Mouse (Mus musculus) neural tube, embryonic 15.5 days (tissue): ENCODE measurements around the gene Aqp9. TPM values are rescaled to one million over a fixed set of nuclear protein-coding genes. Genes with fewer than 3 reads are reported as not detected.

Source experiments
- ATAC-seq: fragments of 200-750 bp; cut with Nextera tagmentation; 2 replicates; pipeline ENCODE4 v1.8.0; 2017; ENCODE audit warnings: mild to moderate bottlenecking, moderate TSS enrichment, moderate library complexity; ENCODE audit not compliant: low FRiP score
- H3K27ac ChIP-seq: fragments of 300-500 bp; sonication (generic); replicated peaks from 2 replicates; pipeline ENCODE4 v1.5.1; 2015; ENCODE audit warnings: mild to moderate bottlenecking, inconsistent platforms
- H3K27me3 ChIP-seq: fragments of 300-500 bp; sonication (generic); replicated peaks from 2 replicates; pipeline ENCODE4 v1.6.1; 2015; ENCODE audit warnings: inconsistent platforms
- H3K36me3 ChIP-seq: fragments of 300-500 bp; sonication (generic); 2 replicates; pipeline ENCODE4 v1.6.1; 2015; ENCODE audit warnings: inconsistent platforms
- H3K4me1 ChIP-seq: fragments of 300-500 bp; sonication (generic); 2 replicates; pipeline ENCODE4 v1.6.1; 2015; ENCODE audit warnings: inconsistent platforms
- H3K4me2 ChIP-seq: fragments of 300-500 bp; sonication (generic); 2 replicates; pipeline ENCODE4 v1.6.1; 2015; ENCODE audit warnings: inconsistent platforms, mild to moderate bottlenecking, moderate library complexity
- H3K4me3 ChIP-seq: fragments of 300-500 bp; sonication (generic); replicated peaks from 2 replicates; pipeline ENCODE4 v1.5.1; 2015; ENCODE audit warnings: mild to moderate bottlenecking, inconsistent platforms
- H3K9ac ChIP-seq: fragments of 300-500 bp; sonication (generic); replicated peaks from 2 replicates; pipeline ENCODE4 v1.6.1; 2015; ENCODE audit warnings: mild to moderate bottlenecking, inconsistent platforms
- H3K9me3 ChIP-seq: fragments of 300-500 bp; sonication (generic); replicated peaks from 2 replicates; pipeline ENCODE4 v1.6.1; 2016; ENCODE audit warnings: inconsistent platforms
- WGBS: fragments of 180-500 bp; shearing (Covaris S2); methylation state at CpG from one replicate; pipeline ENCODE4 v1.1.7; 2015; ENCODE audit warnings: mixed read lengths; 5-methylcytosine and 5-hydroxymethylcytosine counted together
- polyA plus RNA-seq: library from polyadenylated mRNA; unstranded; fragments of >200 nt; fragmentation: Nextera tagmentation; extraction: Ambion mirVana; gene quantifications from 2 replicates; pipeline ENCODE4 v1.2.1, GENCODE M21; 2015

The Aqp9 gene
- polyA plus RNA-seq, 1 experiment from 2014 or later, result 1.1 TPM

DNA sequence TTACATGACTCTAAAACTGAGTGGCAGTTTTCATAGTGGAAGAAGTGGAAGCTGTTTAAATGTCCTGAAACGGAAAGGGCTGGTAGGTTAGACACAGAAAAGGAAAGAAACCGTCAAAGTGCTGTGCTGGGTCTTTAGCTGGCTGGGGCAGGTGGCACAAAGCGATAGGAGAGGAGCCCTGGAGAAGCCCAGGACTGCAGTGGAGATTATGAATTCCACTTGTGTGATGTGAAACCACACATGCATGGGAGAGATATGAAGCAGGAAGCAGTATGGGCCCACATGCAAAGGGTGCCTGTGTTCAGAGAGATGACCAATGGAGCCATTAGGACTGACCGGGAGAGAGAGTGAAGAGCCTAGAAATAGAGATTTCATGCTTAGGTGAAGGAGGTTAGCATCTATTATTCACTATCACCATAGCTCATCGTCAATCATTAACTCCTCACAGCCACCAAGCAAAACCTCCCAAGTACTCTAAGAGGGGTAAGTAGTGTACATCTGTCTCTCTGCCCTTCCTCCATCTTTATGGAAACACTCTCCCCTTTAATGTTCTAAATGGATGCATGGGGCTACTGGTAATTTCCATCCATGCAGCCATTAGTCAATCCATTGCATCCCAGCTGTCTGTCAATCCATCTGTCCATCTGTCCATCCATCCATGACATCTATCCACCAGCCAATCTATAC, 2.3 kb downstream of the Aqp9 start:
- Histone ChIP-seq H3K9ac (no peak overlapping the region), H3K27me3 (no peaks in the 10 kb centered on the region), H3K9me3 (no peaks in the 10 kb centered on the region), H3K36me3 (no peaks in the 10 kb centered on the region), H3K4me1 (peaks cover 11% of the 10 kb centered on the region), H3K4me3 (no peak overlapping the region), H3K27ac (no peak overlapping the region), H3K4me2 (no peak overlapping the region)
- no peak for ATAC-seq
- 85% methylated on average over 5 of the region's 5 CpGs for WGBS

DNA sequence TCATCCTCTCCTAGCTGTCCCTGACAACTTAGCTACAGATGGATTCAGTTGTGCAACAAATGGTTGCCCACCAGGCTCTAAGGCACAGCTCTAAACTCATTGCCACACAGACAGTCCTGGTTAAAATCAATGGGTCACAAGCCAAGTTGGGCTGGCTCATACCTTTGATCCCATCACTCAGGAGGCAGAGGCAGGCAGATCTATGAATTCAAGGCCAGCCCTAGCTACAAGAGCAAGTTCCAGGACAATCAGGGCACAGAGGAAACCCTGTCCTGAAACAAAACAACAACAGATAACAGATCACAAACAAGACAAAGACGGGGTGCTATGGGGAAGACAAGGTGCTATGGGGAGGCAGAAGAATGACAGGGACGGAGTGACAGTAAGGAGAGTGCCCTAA, 3.0 kb downstream of the Aqp9 start:
- Histone ChIP-seq H3K4me2 (no peak overlapping the region), H3K4me1 (peaks cover 11% of the 10 kb centered on the region), H3K9me3 (no peaks in the 10 kb centered on the region), H3K27me3 (no peaks in the 10 kb centered on the region), H3K27ac (no peak overlapping the region), H3K4me3 (no peak overlapping the region), H3K36me3 (no peaks in the 10 kb centered on the region), H3K9ac (no peak overlapping the region)
- ATAC-seq, result no peak
- 92% methylated on average over 2 of the region's 2 CpGs for WGBS

DNA sequence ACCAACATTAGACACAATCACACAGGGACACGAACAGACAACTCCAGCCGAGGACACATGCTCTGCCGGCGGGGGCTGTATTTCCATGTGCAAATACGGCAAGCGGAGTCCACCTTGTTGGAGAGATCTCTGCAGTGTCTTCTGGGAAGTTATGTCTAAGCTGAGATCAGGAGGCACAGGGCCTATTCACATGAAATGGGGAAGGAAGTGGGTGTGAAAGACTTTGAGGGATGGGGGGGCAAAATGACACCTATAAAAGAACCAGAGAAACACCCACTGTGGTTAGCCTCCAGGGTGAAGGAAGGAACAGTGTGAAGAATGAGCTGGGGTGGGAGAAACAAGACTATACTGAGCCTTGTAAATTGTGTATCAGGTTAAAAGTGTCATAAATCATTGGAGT, 3.4 kb downstream of the Aqp9 start:
- Histone ChIP-seq H3K36me3 (no peaks in the 10 kb centered on the region), H3K27me3 (no peaks in the 10 kb centered on the region), H3K4me3 (no peak overlapping the region), H3K9ac (no peak overlapping the region), H3K9me3 (no peaks in the 10 kb centered on the region), H3K27ac (no peak overlapping the region), H3K4me1 (peaks cover 11% of the 10 kb centered on the region), H3K4me2 (no peak overlapping the region)
- WGBS, result 86% methylated on average over 6 of the region's 6 CpGs
- no peak for ATAC-seq

DNA sequence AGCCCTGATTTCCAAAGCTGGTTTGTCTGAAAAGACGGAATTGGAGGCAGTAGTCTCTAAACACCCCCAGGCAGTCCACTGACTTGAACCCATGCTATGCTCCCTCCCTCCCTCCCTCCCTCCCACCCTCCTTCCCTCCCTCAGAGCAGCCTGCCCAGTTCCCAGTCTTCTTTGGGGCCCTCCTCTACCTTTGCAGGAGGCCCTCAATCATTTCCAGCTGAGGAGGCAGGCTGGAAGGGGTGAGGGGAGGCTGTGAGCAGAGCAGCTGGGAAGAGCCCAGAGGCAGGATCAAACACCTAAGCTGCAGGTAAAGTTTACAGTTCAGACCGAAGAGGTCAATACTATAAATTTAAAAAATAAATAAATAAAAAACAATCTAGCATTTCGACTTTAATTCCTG, 4.1 kb downstream of the Aqp9 start:
- no peak for ATAC-seq
- no peaks in the 10 kb centered on the region for H3K27me3 ChIP-seq
- H3K9ac ChIP-seq, result no peak overlapping the region
- no peak overlapping the region for H3K4me2 ChIP-seq
- H3K4me3 ChIP-seq, result no peak overlapping the region
- no peaks in the 10 kb centered on the region for H3K9me3 ChIP-seq
- WGBS, result 78% methylated on average over 3 of the region's 3 CpGs
- no peak overlapping the region for H3K27ac ChIP-seq
- H3K36me3 ChIP-seq, result no peaks in the 10 kb centered on the region
- peaks cover 11% of the 10 kb centered on the region for H3K4me1 ChIP-seq

DNA sequence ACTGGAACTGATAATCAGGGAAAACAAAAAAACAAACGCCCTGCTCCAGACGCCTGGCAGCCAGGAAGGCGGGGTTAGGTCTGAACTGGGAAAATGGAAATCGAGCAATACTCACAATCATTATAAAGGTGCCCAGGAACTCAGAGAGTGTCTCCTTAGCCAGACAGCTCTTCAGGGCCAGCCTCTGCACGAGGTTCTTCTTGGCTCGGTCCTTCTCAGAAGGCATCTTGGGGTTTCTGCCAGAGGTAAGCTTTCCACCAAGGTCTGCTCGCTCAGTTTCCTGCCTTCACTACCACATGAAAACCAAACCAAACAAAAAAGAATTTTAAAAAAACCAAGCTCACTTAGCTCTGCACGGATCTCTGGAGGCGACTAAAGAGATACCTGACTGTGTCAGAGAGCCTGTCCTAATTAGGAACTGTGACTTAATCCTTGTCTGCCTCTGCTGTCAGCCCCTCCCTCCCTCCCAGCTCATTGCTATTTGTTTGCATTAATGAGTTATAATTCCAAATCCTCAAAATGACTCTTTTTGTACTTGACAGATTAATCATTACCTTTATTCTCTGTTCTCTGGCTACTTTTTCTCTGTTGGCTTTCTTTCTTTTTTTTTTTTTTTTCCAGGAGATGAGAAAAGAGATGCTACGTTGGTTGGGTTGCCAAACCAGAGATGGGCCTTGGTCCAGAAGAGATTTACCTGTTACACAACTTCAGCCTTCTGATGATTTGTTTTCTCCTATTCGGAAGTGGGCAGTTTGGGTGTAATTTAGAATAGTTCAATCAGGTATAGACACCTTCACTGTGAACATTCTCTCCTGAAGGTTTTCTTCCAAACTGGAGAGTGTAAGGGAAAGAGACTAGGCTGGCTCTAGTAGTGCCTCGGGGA, 5.4 kb downstream of the Aqp9 start:
- no peak overlapping the region for H3K4me3 ChIP-seq
- ATAC-seq, result no peak
- H3K4me2 ChIP-seq, result no peak overlapping the region
- H3K27me3 ChIP-seq, result no peaks in the 10 kb centered on the region
- no peaks in the 10 kb centered on the region for H3K9me3 ChIP-seq
- no peaks in the 10 kb centered on the region for H3K36me3 ChIP-seq
- H3K9ac ChIP-seq, result no peak overlapping the region
- H3K4me1 ChIP-seq, result peaks cover 6% of the 10 kb centered on the region; the same call in 1 of the 2 replicates
- 78% methylated on average over 12 of the region's 12 CpGs for WGBS
- no peak overlapping the region for H3K27ac ChIP-seq

DNA sequence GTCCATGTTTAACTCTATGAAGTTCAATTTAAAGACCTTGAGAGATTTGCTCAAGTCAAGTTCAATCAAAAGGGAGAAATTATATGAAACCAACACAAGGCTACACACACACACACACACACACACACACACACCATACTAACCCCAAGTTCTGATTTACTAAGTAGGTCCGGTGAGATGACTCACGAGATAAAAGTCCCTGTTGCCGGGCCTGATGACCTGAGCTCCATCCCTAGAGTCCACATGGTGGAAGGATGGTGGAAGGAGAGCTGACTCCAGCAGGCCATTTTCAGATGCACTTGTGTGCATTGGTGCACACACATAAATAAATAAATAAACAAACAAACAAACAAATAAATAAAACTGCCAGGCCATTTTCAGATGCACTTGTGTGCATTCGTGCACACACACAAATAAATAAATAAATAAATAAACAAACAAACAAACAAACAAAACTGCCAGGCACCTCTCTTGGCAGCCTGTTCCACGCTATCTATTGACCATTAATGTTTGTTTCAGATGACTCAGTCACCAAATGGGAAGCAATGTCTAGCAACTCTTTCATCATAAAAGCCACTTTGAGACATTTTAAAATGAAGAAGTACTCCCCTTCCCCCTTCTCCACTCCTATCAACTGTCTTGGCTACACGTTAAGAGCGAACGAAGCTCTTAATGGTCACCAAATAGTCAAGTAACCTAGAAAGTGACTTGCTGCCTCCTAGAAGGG, 6.2 kb downstream of the Aqp9 start:
- 0 out of 2 replicates have a peak, but pooled peaks cover under 1% of the 10 kb centered on the region for H3K4me1 ChIP-seq
- no peak for ATAC-seq
- H3K9ac ChIP-seq, result no peak overlapping the region
- no peak overlapping the region for H3K4me2 ChIP-seq
- no peaks in the 10 kb centered on the region for H3K36me3 ChIP-seq
- H3K27ac ChIP-seq, result no peak overlapping the region
- no peaks in the 10 kb centered on the region for H3K9me3 ChIP-seq
- no peaks in the 10 kb centered on the region for H3K27me3 ChIP-seq
- WGBS, result 90% methylated on average over 8 of the region's 8 CpGs
- H3K4me3 ChIP-seq, result no peak overlapping the region

DNA sequence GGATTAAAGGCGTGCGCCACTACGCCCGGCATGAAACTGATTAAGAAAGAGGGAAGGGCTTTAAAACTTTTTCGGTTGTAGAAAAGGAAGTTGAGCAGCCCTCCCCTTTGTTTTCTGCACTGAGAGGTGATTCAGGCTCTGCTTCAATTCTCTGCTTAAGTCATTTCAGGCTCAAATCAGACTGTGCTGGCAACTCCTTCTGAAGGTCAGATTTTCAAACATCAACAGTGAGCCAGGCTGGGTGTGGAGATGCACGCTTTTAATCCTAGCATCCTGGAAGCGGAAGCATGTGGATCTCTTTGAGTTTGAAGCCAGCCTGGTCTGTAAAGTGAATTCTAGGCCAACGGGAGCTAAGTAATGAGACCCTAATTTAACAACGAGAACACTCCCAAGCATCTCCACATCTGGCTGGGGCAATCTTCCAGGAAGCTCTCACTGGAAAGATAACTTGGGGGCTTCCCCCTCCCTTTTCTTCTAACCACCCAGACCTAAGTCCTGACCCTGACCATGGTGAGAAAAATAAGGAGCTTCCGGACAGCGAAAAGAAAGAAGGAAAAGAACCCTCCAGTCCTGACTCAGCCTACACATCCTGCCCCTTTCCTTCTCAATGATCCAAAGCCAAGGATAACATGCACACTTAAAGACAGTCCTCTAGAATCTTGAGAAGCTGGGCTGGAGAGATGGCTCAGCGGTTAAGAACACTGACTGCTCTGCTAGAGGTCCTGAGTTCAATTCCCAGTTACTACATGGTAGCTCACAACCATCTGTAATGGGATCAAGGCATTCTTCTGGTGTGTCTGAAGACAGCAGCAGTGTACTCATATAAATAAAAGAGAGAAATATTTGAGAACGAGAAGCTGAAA, 7.4 kb downstream of the Aqp9 start:
- Histone ChIP-seq H3K9ac (no peak overlapping the region), H3K4me1 (no peaks in the 10 kb centered on the region), H3K4me2 (no peak overlapping the region), H3K4me3 (no peak overlapping the region), H3K9me3 (no peaks in the 10 kb centered on the region), H3K27ac (no peak overlapping the region), H3K27me3 (no peaks in the 10 kb centered on the region), H3K36me3 (no peaks in the 10 kb centered on the region)
- no peak for ATAC-seq
- 88% methylated on average over 13 of the region's 13 CpGs for WGBS

DNA sequence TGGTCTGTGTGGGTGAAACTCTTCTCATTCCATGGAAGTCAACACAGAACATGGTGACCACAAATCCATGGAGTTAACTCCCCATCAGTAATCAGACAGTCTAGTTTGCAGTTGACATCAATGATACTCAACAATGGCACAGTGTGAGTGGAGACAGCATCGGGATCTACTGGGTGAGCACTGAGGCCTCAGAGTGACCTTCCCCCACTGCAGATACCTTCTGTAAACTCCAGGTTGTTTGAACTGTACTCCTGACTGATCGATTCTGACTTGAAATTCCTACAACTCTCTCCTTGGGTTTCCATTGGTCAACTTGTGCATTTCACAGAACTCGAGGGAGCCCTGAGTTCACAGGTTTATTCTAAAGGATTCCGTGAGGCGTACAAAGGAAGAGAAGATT, 8.8 kb downstream of the Aqp9 start:
- Histone ChIP-seq H3K9me3 (no peaks in the 10 kb centered on the region), H3K27ac (no peak overlapping the region), H3K4me3 (no peak overlapping the region), H3K4me2 (no peak overlapping the region), H3K9ac (no peak overlapping the region), H3K36me3 (no peaks in the 10 kb centered on the region), H3K27me3 (no peaks in the 10 kb centered on the region), H3K4me1 (no peaks in the 10 kb centered on the region)
- ATAC-seq, result no peak
- WGBS, result 79% methylated on average over 5 of the region's 5 CpGs

DNA sequence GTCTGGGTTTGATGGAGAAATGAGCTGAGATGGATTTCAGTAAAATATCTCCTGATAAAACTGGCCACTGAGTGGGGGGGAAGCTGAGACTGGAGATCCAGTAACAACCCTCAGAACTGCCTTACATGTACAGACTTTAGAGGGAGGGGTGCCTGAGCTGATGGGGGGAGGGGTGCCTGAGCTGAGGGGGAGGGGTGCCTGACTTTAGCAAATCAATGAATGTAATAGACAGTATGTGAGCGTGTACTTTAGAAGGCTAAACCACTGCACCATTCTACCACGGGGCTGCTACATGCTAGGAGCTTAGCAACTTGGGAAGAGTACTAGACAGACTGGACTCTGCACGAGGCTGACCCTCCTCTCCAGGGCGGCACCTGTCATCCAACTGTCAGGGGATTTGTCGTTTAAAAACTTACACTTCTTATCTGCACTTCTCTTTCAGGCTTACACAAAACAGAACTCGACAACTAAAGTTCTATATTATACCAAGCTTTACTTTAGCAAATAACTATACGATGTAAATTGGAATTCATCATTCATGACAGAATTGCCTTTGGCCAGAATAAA, 9.3 kb downstream of the Aqp9 start:
- Histone ChIP-seq H3K9me3 (no peaks in the 10 kb centered on the region), H3K4me1 (no peaks in the 10 kb centered on the region), H3K4me2 (no peak overlapping the region), H3K4me3 (no peak overlapping the region), H3K9ac (no peak overlapping the region), H3K27ac (no peak overlapping the region), H3K27me3 (no peaks in the 10 kb centered on the region), H3K36me3 (no peaks in the 10 kb centered on the region)
- ATAC-seq, result no peak
- WGBS, result 91% methylated on average over 7 of the region's 7 CpGs

DNA sequence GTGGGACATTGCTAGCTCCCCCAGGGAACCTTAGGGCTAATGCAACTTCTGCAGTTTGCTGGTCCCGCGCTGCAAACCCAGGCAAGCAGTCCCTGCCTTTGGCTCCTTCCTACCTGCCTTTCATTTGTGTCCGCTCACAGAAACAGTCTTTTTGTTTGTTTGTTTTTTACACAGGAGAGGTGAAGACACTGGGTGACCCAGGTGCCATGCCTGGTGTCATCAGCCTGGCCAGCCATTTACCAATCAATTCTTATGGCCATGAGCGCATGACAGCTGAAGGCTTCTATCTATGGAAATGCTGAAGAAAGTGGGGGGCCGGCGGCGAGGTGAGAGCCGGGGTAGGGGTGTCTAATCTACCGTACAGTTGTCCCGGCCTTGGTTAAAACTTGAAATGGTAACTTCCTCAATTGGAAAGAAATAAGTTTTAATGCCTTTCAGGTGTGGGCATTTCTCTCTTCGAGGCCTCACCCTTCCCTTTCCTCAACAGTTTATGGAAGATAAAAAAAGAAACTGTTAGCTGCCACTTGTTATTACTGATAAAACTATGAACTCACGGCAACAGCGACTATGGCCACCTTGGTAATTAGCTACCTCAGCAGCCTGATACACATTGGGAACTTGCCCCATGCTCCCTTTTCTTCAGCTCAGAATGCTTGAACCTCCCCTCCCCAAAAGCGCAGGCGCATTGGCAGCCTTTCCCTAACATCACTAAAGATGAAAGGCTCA, 10.4 kb downstream of the Aqp9 start:
- Histone ChIP-seq H3K4me2 (no peak overlapping the region), H3K4me1 (no peaks in the 10 kb centered on the region), H3K4me3 (no peak overlapping the region), H3K27ac (no peak overlapping the region), H3K36me3 (no peaks in the 10 kb centered on the region), H3K27me3 (no peaks in the 10 kb centered on the region), H3K9ac (no peak overlapping the region), H3K9me3 (no peaks in the 10 kb centered on the region)
- 93% methylated on average over 15 of the region's 15 CpGs for WGBS
- ATAC-seq, result no peak
